Mouse (Mus musculus): ENCODE data around the gene Sipa1l3. TPM values are rescaled to one million over a fixed set of nuclear protein-coding genes. Genes with fewer than 3 reads are reported as not detected.

The Sipa1l3 gene
- total and polyA plus RNA-seq, 3 experiments, result 8.9 to 10.7 (median 9.1) TPM

- H3K36me3 ChIP-seq (ENCODE audit: control insufficient read depth, insufficient read depth, low read length), result no peaks in the 10 kb centered on the region
- 79% methylated on average over 8 of the region's 8 CpGs for WGBS
- no peaks in the 10 kb centered on the region for H3K79me2 ChIP-seq (replicated peaks; ENCODE audit: control insufficient read depth, insufficient read depth, low read length)
- H3K4me3 ChIP-seq, result no peak overlapping the region
- DNase-seq, result no peak
- intact Hi-C loops (cut with DNase I), result no loop called here
- no peak overlapping the region for H3K27ac ChIP-seq
- H3K27me3 ChIP-seq (ENCODE audit: control insufficient read depth, insufficient read depth, low read length), result no peaks in the 10 kb centered on the region
- H3K4me1 ChIP-seq (ENCODE audit: control insufficient read depth, insufficient read depth, low read length), result no peaks in the 10 kb centered on the region
- no peak overlapping the region for H3K9ac ChIP-seq (ENCODE audit: low read depth, low read length)
- TF ChIP-seq EP300 (IDR thresholded peaks at IDR 0.05; ENCODE audit: insufficient read depth, low read depth, low read length), result no peak
- TF ChIP-seq CTCF (IDR thresholded peaks at IDR 0.05), result no peak
- no peak for TF ChIP-seq POLR2A (IDR thresholded peaks at IDR 0.05; ENCODE audit: insufficient read depth, low read depth, low read length)
Measured at GRCm38 (mm10) chr7:29411838-29412580, 106.4 kb downstream of the Sipa1l3 start.

DNA sequence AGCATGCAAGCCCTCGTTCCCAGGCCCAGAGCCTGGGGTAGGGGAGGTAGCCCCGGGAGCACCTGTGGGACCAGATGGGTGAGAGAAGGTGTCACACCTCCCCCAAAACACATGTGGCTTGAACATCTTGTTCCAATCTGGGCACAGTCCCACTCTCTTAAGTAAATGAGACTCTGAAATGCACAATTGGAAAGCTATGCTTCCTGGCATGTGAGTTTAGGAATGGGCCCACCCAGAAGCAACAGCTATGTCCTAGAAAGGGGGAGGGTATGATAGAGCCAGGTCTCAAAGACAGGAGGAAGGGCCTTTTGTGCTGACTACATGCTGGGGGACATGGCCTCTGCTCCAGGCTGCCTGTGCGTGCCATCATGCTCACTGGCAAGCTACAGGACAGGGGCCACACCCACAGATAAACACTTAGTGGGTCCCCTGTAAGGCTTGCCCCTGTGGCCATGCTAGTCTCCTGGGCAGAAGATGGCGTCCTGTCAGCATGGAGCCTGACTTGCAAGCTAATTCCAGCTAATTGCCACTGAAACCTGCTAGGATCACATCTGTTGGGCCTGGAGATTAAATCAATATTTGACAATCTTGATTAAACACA is 107.1 kb downstream of the Sipa1l3 start:
- Histone ChIP-seq H3K9ac (ENCODE audit: low read depth, low read length) (no peak overlapping the region), H3K27ac (no peak overlapping the region), H3K4me1 (ENCODE audit: control insufficient read depth, insufficient read depth, low read length) (no peaks in the 10 kb centered on the region), H3K27me3 (ENCODE audit: control insufficient read depth, insufficient read depth, low read length) (no peaks in the 10 kb centered on the region), H3K36me3 (ENCODE audit: control insufficient read depth, insufficient read depth, low read length) (no peaks in the 10 kb centered on the region), H3K4me3 (no peak overlapping the region), H3K79me2 (replicated peaks; ENCODE audit: control insufficient read depth, insufficient read depth, low read length) (no peaks in the 10 kb centered on the region)
- DNase-seq, result no peak
- intact Hi-C loops (cut with DNase I), result no loop called here
- TF ChIP-seq CTCF (IDR thresholded peaks at IDR 0.05) (no peak), POLR2A (IDR thresholded peaks at IDR 0.05; ENCODE audit: insufficient read depth, low read depth, low read length) (no peak), EP300 (IDR thresholded peaks at IDR 0.05; ENCODE audit: insufficient read depth, low read depth, low read length) (no peak)
- WGBS, result 80% methylated on average over 4 of the region's 4 CpGs

DNA sequence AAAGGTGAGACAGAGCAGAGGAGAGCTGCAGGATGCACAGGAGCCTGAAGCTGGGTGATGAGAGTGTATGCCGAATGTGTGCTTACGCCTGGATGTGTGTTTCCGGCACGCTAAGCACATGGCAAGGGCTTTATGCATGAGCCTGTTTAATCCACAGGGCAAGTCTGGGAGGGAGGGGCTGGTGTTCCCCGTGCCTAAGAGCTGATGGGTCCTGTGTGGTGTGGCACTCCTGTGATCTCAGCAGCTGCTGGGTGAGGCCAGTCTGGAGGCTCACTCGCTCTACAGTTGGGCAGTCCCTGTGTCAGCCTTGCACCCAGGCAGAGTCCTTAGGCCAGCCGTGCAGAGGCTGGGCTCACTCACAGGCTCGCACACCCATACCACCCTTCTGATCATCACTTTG is 108.0 kb downstream of the Sipa1l3 start:
- no peak overlapping the region for H3K4me3 ChIP-seq
- WGBS, result 95% methylated on average over 8 of the region's 8 CpGs
- no peak for DNase-seq
- no peaks in the 10 kb centered on the region for H3K36me3 ChIP-seq (ENCODE audit: control insufficient read depth, insufficient read depth, low read length)
- no peak for TF ChIP-seq EP300 (IDR thresholded peaks at IDR 0.05; ENCODE audit: insufficient read depth, low read depth, low read length)
- TF ChIP-seq POLR2A (IDR thresholded peaks at IDR 0.05; ENCODE audit: insufficient read depth, low read depth, low read length), result no peak
- TF ChIP-seq CTCF (IDR thresholded peaks at IDR 0.05), result no peak
- H3K79me2 ChIP-seq (replicated peaks; ENCODE audit: control insufficient read depth, insufficient read depth, low read length), result no peaks in the 10 kb centered on the region
- intact Hi-C loops (cut with DNase I), result no loop called here
- H3K27me3 ChIP-seq (ENCODE audit: control insufficient read depth, insufficient read depth, low read length), result no peaks in the 10 kb centered on the region
- H3K4me1 ChIP-seq (ENCODE audit: control insufficient read depth, insufficient read depth, low read length), result no peaks in the 10 kb centered on the region
- no peak overlapping the region for H3K27ac ChIP-seq
- no peak overlapping the region for H3K9ac ChIP-seq (ENCODE audit: low read depth, low read length)

DNA sequence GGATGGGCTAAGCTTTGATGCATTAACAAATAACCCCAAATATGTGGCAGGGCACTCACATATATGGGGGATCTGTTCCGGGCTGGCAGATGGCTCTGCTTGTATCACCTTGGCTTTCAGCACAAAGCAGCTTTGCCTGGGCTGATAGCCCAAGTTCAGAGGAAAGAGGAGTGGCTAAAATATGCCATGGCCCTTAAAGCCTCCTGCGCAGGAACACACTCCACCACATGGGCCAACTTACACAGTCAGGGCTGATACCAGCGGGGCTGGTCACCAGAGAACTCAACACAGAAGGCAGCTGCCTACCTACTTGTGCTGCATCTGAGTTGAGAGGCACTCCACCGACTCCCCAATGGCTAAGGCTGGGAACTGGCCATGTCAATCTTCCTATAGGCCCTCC is 111.6 kb downstream of the Sipa1l3 start:
- no peaks in the 10 kb centered on the region for H3K4me1 ChIP-seq (ENCODE audit: control insufficient read depth, insufficient read depth, low read length)
- intact Hi-C loops (cut with DNase I), result no loop called here
- H3K79me2 ChIP-seq (replicated peaks; ENCODE audit: control insufficient read depth, insufficient read depth, low read length), result no peaks in the 10 kb centered on the region
- no peak overlapping the region for H3K9ac ChIP-seq (ENCODE audit: low read depth, low read length)
- DNase-seq, result no peak
- H3K36me3 ChIP-seq (ENCODE audit: control insufficient read depth, insufficient read depth, low read length), result no peaks in the 10 kb centered on the region
- H3K4me3 ChIP-seq, result no peak overlapping the region
- no peaks in the 10 kb centered on the region for H3K27me3 ChIP-seq (ENCODE audit: control insufficient read depth, insufficient read depth, low read length)
- no peak overlapping the region for H3K27ac ChIP-seq
- WGBS, result 65% methylated on average over 4 of the region's 4 CpGs
- TF ChIP-seq CTCF (IDR thresholded peaks at IDR 0.05) (no peak), POLR2A (IDR thresholded peaks at IDR 0.05; ENCODE audit: insufficient read depth, low read depth, low read length) (no peak), EP300 (IDR thresholded peaks at IDR 0.05; ENCODE audit: insufficient read depth, low read depth, low read length) (no peak)

DNA sequence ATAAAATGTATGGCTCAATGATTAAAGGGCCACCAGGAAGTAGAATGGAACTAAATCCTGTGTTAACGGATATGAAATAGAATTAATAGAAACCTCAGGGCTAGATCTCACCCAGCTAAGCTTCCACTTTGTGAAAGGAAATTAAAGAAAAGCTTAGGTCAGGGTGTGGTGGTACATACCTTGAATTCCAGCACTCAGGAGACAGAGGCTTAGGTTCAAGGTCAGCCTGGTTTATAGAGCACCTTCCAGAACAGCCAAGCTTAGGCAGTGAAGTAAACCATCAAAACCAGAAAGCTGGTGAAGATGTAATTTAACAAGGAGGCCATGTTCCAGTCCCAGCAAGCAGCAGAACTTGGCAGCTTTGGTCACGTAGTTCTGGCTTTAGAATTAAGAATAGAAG is 114.3 kb downstream of the Sipa1l3 start:
- no peak overlapping the region for H3K4me3 ChIP-seq
- intact Hi-C loops (cut with DNase I), result no loop called here
- no peaks in the 10 kb centered on the region for H3K27me3 ChIP-seq (ENCODE audit: control insufficient read depth, insufficient read depth, low read length)
- no peak overlapping the region for H3K27ac ChIP-seq
- H3K36me3 ChIP-seq (ENCODE audit: control insufficient read depth, insufficient read depth, low read length), result no peaks in the 10 kb centered on the region
- DNase-seq, result no peak
- TF ChIP-seq CTCF (IDR thresholded peaks at IDR 0.05) (no peak), EP300 (IDR thresholded peaks at IDR 0.05; ENCODE audit: insufficient read depth, low read depth, low read length) (no peak), POLR2A (IDR thresholded peaks at IDR 0.05; ENCODE audit: insufficient read depth, low read depth, low read length) (no peak)
- 95% methylated on average over 2 of the region's 2 CpGs for WGBS
- H3K79me2 ChIP-seq (replicated peaks; ENCODE audit: control insufficient read depth, insufficient read depth, low read length), result no peaks in the 10 kb centered on the region
- H3K4me1 ChIP-seq (ENCODE audit: control insufficient read depth, insufficient read depth, low read length), result no peaks in the 10 kb centered on the region
- no peak overlapping the region for H3K9ac ChIP-seq (ENCODE audit: low read depth, low read length)

DNA sequence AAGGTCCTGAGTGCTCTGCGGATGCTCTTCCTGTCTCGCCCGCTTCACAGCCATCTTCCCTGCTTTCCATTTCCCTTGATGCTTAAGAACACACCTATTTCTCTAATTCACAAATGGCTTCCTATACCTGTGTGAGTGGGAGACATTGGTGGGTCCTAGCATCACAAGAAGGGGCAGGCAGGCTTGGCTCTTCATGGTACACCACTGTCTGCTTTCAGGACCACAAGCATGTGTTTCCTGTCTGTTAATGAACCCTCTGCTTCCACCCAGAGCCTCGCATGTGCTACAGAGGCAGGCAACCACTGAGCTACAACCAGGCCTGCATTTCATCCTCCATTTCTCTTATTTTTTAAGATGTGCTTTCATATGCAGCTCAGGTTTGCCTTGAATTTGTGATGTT is 116.4 kb downstream of the Sipa1l3 start:
- Histone ChIP-seq H3K4me3 (no peak overlapping the region), H3K27me3 (ENCODE audit: control insufficient read depth, insufficient read depth, low read length) (no peaks in the 10 kb centered on the region), H3K36me3 (ENCODE audit: control insufficient read depth, insufficient read depth, low read length) (no peaks in the 10 kb centered on the region), H3K79me2 (replicated peaks; ENCODE audit: control insufficient read depth, insufficient read depth, low read length) (no peaks in the 10 kb centered on the region), H3K4me1 (ENCODE audit: control insufficient read depth, insufficient read depth, low read length) (no peaks in the 10 kb centered on the region; the same call in 1 of the 2 replicates), H3K27ac (no peak overlapping the region), H3K9ac (ENCODE audit: low read depth, low read length) (no peak overlapping the region)
- no peak for TF ChIP-seq CTCF (IDR thresholded peaks at IDR 0.05)
- no peak for DNase-seq
- 94% methylated on average over 4 of the region's 4 CpGs for WGBS
- intact Hi-C loops (cut with DNase I), result no loop called here

Data from heart, adult 2 months (tissue).